Mouse (Mus musculus): ENCODE measurements around the gene Serpina5. TPM values are rescaled to one million over a fixed set of nuclear protein-coding genes. Genes with fewer than 3 reads are reported as not detected.

The Serpina5 gene
- not detected for total RNA-seq (2023)

DNA sequence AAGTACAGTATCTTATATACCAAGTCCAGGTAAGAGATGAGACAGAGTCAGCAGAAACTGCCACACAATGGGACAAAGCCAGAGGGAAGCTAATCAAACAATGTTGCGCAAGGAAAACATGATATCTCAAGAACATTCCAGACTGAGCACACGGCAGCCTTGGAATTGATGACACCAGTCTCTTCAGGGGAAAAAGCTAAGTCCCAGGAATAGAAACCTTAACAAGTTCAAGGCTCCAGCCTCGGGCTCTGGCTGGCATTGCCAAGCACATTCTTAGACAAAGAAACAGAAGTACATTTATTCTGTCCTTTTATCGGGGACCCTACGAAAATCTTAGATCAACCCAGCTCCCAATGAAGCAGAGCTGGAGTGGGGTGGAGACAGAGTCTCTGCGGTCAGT lies at the start of gene Serpina5:
Gene Serpina5 (plus strand): TSS at position 346 of the 400 bp plus-strand sequence.

DNA sequence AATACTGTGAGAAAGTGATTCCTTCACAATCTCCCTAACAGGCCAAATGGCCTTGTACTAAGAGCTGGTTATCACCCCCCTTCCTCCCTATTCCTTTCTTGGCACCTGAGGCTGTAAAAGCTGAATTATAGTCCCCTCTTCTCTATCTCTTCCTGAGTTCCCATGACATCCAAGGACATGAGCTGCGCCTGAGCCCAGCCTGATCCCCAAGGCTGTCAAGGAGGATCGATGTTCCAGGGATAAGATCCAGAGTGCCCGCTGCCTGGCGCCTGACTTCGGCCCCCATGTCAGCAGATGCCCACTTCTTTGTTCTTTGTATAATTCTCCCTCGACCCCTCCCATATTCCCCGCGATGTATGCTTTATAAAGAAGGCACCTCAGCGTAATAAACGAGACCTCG lies 11.4 kb downstream of the Serpina5 start, which contains the start of gene Serpina3a:
Gene Serpina3a (plus strand): TSS at position 392 of the 400 bp plus-strand sequence.

DNA sequence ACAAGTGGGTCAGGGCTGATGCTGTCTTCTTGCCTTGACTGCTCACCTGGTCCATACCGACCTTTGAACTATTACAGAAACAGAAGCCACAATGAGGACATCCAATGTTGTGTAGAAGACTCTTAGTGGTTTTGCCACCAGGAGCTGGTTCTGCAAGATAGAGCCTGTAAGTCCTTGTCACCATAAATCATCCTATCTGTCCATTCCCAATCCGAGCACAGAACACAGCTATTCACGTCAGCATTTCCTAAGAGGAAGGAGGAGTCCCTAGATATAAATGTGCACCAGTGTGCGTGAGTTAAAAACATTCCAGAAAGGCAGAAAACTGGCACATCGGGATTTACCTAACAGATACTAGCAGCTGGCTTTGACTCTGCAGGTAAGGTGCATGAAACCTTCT lies 26.8 kb downstream of the Serpina5 start, which contains the start of gene Serpina3b:
Gene Serpina3b (plus strand): TSS at position 301 of the 400 bp plus-strand sequence.

DNA sequence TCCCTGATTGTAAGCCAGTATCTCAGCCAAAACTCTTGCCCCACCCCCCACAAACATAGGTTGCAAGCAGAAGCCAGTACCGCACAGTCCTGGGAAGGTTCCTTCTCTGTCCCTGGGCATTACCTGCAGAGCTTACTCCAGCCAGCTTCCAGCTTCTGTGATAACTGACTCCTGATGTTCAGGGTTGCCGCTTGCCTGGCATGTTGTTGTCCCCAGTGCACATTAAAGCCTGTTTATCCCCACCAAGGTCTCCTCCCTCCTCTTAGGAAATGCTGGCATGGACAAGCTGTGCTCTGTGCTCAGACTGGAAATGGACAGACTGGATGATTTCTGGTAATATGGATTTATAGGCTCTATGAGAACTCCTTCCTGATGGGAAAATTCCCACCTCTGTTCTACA lies 52.7 kb downstream of the Serpina5 start, which contains the start of gene Serpina3c:
Gene Serpina3c (minus strand): TSS at position 215 of the 400 bp plus-strand sequence.

Other genes starting within 250 kb of the Serpina5 start
- not detected for gene Serpina1a, start 237.6 kb upstream of the Serpina5 start, total RNA-seq (2023)
- not detected for gene Serpina1c, start 196.2 kb upstream of the Serpina5 start, total RNA-seq (2023)
- not detected for gene Serpina1e, start 142.1 kb upstream of the Serpina5 start, total RNA-seq (2023)
- not detected for gene Serpina11, start 111.2 kb upstream of the Serpina5 start, total RNA-seq (2023)
- under 1 TPM in 1 of 2 experiments, not detected in 1; 0.89 TPM for gene Serpina9, start 87.4 kb upstream of the Serpina5 start, total RNA-seq (2023)
- not detected for gene Serpina12, start 56.7 kb upstream of the Serpina5 start, total RNA-seq (2023)
- not detected for gene Serpina3a, start 11.6 kb downstream of the Serpina5 start, total RNA-seq (2023)
- not detected for gene Serpina3b, start 26.9 kb downstream of the Serpina5 start, total RNA-seq (2023)
- not detected for gene Serpina3c, start 52.8 kb downstream of the Serpina5 start, total RNA-seq (2023)
- 1 to 10 TPM; 2.7 to 7.2 TPM for gene Serpina3f, start 113.4 kb downstream of the Serpina5 start, total RNA-seq (2023)
- gene Serpina3g, start 135.1 kb downstream of the Serpina5 start, total RNA-seq (2023) = 10 to 100 TPM; 29.4 to 49.8 TPM
- gene Serpina3i, start 162.0 kb downstream of the Serpina5 start, total RNA-seq (2023) = 1 to 10 TPM in 1 of 2 experiments, not detected in 1; 1.0 TPM
- gene Serpina3j, start 213.4 kb downstream of the Serpina5 start, total RNA-seq (2023) = not detected
- not detected for gene Serpina3k, start 237.4 kb downstream of the Serpina5 start, total RNA-seq (2023)
- gene Serpina3m, start 237.4 kb downstream of the Serpina5 start, total RNA-seq (2023) = not detected